Mouse (Mus musculus): ENCODE results near the gene Ppia. TPM values are rescaled to one million over a fixed set of nuclear protein-coding genes. Genes with fewer than 3 reads are reported as not detected.
A peak's percentile ranks its signal among the peaks of the same experiment; 100 is the strongest.
"Not testable (repeated sequence)": the region's sequence is repeated elsewhere in the genome, so short reads cannot be mapped to it uniquely, and the experiment has no call there.

Ppia gene
- polyA plus RNA-seq, 1 experiment from 2014 or later = 4,857 TPM

GRCm38 (mm10) chr11:6418751-6419150, 3.5 kb downstream of the Ppia start:
- Histone ChIP-seq H3K9ac (ENCODE audit: low read depth, low read length) (no peak overlapping the region), H3K27ac (replicated peaks; ENCODE audit: low read depth, low read length) (no peak overlapping the region), H3K4me1 (ENCODE audit: control insufficient read depth, insufficient read depth, low read length) (peaks cover 17% of the 10 kb centered on the region), H3K36me3 (ENCODE audit: control insufficient read depth, insufficient read depth, low read length) (peaks cover 52% of the 10 kb centered on the region), H3K27me3 (replicated peaks; ENCODE audit: control insufficient read depth, insufficient read depth, low read length) (no peaks in the 10 kb centered on the region), H3K9me3 (ENCODE audit: control insufficient read depth, low read length) (no peaks in the 10 kb centered on the region), H3K4me2 (ENCODE audit: low read depth, low read length) (peak overlapping the region; percentile 98), H3K4me3 (ENCODE audit: low read depth, low read length) (no peak overlapping the region)
- DNase-seq (ENCODE audit: low spot score) (no peak), ATAC-seq (ENCODE audit: low read depth) (no peak)
- WGBS = 87% methylated on average over 5 of the region's 5 CpGs

DNA sequence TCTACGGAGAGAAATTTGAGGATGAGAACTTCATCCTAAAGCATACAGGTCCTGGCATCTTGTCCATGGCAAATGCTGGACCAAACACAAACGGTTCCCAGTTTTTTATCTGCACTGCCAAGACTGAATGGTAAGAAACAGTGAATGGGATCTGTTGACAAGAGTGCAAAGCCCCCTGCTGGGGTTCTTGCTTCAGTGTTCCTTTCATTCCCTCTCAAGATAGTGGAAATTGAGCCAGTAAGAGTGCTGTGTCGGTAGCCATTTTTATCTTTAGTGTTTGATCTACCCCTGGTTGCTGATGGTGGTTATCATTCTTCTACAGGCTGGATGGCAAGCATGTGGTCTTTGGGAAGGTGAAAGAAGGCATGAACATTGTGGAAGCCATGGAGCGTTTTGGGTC, 3.9 kb downstream of the Ppia start:
- H3K36me3 ChIP-seq (ENCODE audit: control insufficient read depth, insufficient read depth, low read length) = peaks cover 56% of the 10 kb centered on the region
- DNase-seq (ENCODE audit: low spot score); H3K27me3 ChIP-seq (replicated peaks; ENCODE audit: control insufficient read depth, insufficient read depth, low read length); H3K4me3 ChIP-seq (ENCODE audit: low read depth, low read length); ATAC-seq (ENCODE audit: low read depth); H3K9me3 ChIP-seq (ENCODE audit: control insufficient read depth, low read length); H3K27ac ChIP-seq (replicated peaks; ENCODE audit: low read depth, low read length); H3K9ac ChIP-seq (ENCODE audit: low read depth, low read length); H3K4me2 ChIP-seq (ENCODE audit: low read depth, low read length): not testable (repeated sequence)
- 69% methylated on average over 4 of the region's 4 CpGs for WGBS
- H3K4me1 ChIP-seq (ENCODE audit: control insufficient read depth, insufficient read depth, low read length) = peaks cover 17% of the 10 kb centered on the region

DNA sequence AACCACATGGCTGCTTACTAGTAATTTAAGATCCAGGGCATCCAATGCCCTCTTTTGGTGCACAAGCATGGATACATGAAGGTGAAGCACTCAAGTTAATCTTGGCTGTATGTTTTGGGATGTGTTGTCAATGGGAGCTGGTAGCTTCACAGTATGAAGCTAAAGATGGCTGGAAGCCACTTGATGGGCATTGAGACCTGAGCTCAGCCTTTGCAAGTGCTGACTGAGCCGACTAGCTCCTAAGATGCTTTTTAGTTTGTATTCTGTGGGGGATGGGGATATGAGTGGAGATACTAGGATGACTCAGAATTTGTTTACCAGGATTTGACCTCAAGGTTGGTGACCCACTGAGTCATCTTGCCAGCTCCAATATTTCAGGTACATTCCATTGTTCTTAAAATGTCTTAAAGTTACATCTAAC, 5.0 kb downstream of the Ppia start:
- no peak for ATAC-seq (ENCODE audit: low read depth)
- peaks cover 9% of the 10 kb centered on the region for H3K4me1 ChIP-seq (ENCODE audit: control insufficient read depth, insufficient read depth, low read length)
- no peak for DNase-seq (ENCODE audit: low spot score)
- no peak overlapping the region for H3K9ac ChIP-seq (ENCODE audit: low read depth, low read length)
- H3K9me3 ChIP-seq (ENCODE audit: control insufficient read depth, low read length) = no peaks in the 10 kb centered on the region
- H3K36me3 ChIP-seq (ENCODE audit: control insufficient read depth, insufficient read depth, low read length) = peaks cover 67% of the 10 kb centered on the region
- H3K4me3 ChIP-seq (ENCODE audit: low read depth, low read length) = no peak overlapping the region
- no peak overlapping the region for H3K4me2 ChIP-seq (ENCODE audit: low read depth, low read length)
- no peak overlapping the region for H3K27ac ChIP-seq (replicated peaks; ENCODE audit: low read depth, low read length)
- WGBS = 12% methylated on average over 1 of the region's 1 CpGs
- no peaks in the 10 kb centered on the region for H3K27me3 ChIP-seq (replicated peaks; ENCODE audit: control insufficient read depth, insufficient read depth, low read length)

- H3K4me1 ChIP-seq (ENCODE audit: control insufficient read depth, insufficient read depth, low read length) = peaks cover 9% of the 10 kb centered on the region
- no peak overlapping the region for H3K27ac ChIP-seq (replicated peaks; ENCODE audit: low read depth, low read length)
- H3K27me3 ChIP-seq (replicated peaks; ENCODE audit: control insufficient read depth, insufficient read depth, low read length) = no peaks in the 10 kb centered on the region
- DNase-seq (ENCODE audit: low spot score) = no peak
- H3K9ac ChIP-seq (ENCODE audit: low read depth, low read length) = no peak overlapping the region
- no peaks in the 10 kb centered on the region for H3K9me3 ChIP-seq (ENCODE audit: control insufficient read depth, low read length)
- no peak overlapping the region for H3K4me2 ChIP-seq (ENCODE audit: low read depth, low read length)
- WGBS = 73% methylated on average over 2 of the region's 2 CpGs
- peaks cover 72% of the 10 kb centered on the region for H3K36me3 ChIP-seq (ENCODE audit: control insufficient read depth, insufficient read depth, low read length)
- no peak for ATAC-seq (ENCODE audit: low read depth)
- no peak overlapping the region for H3K4me3 ChIP-seq (ENCODE audit: low read depth, low read length)
Measured at GRCm38 (mm10) chr11:6420722-6421350, 5.6 kb downstream of the Ppia start.

DNA sequence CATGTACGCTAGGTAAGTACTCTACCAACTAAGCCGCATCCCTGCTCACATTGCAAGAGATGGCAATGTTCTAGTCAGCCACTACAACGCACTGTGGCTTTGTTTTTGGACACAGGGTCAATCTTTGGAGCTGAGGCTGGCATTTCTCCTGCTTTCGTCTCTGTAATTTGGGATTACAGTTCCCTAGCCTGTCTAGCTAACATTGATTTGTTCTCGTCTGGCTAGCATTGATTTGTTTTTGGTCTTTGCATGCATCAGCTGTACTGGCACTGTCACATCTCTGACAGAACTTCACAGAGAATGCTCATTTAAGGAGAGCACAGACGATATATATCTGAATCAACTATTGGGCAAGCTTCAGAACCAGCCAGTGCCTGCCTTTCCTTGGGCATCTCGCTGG, 14.9 kb downstream of the Ppia start:
- WGBS = 92% methylated on average over 7 of the region's 7 CpGs
- Histone ChIP-seq H3K27me3 (replicated peaks; ENCODE audit: control insufficient read depth, insufficient read depth, low read length) (no peaks in the 10 kb centered on the region), H3K4me2 (ENCODE audit: low read depth, low read length) (no peak overlapping the region), H3K4me1 (ENCODE audit: control insufficient read depth, insufficient read depth, low read length) (no peaks in the 10 kb centered on the region), H3K4me3 (ENCODE audit: low read depth, low read length) (no peak overlapping the region), H3K9ac (ENCODE audit: low read depth, low read length) (no peak overlapping the region), H3K36me3 (ENCODE audit: control insufficient read depth, insufficient read depth, low read length) (peaks cover 95% of the 10 kb centered on the region), H3K27ac (replicated peaks; ENCODE audit: low read depth, low read length) (no peak overlapping the region), H3K9me3 (ENCODE audit: control insufficient read depth, low read length) (no peaks in the 10 kb centered on the region)
- ATAC-seq (ENCODE audit: low read depth) (no peak), DNase-seq (ENCODE audit: low spot score) (no peak)

DNA sequence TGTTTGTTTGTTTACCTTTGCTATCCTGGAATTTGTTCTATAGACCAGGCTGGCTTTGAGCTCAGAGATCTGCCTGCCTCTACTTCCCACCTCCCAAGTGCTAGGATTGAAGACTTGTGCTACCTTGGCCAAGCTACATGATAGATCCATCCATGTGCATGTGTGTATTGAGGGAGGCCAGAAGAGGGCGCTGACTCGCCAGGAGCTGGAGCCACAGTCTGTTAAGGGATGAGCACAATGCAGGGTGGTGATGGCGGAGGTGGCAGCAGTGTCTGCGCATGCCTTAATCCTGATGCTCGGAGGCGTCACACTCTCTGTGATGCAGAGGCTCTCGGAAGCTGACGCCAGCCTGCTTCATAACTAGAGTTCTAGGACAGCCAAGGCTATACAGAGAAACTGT, 21.2 kb downstream of the Ppia start:
- peaks cover 79% of the 10 kb centered on the region for H3K36me3 ChIP-seq (ENCODE audit: control insufficient read depth, insufficient read depth, low read length)
- H3K9ac ChIP-seq (ENCODE audit: low read depth, low read length) = no peak overlapping the region
- WGBS = 70% methylated on average over 8 of the region's 8 CpGs
- no peaks in the 10 kb centered on the region for H3K4me1 ChIP-seq (ENCODE audit: control insufficient read depth, insufficient read depth, low read length)
- no peaks in the 10 kb centered on the region for H3K9me3 ChIP-seq (ENCODE audit: control insufficient read depth, low read length)
- H3K27ac ChIP-seq (replicated peaks; ENCODE audit: low read depth, low read length) = no peak overlapping the region
- DNase-seq (ENCODE audit: low spot score) (no peak), ATAC-seq (ENCODE audit: low read depth) (peak; percentile 60; the same call in 1 of the 2 replicates)
- no peak overlapping the region for H3K4me3 ChIP-seq (ENCODE audit: low read depth, low read length)
- no peak overlapping the region for H3K4me2 ChIP-seq (ENCODE audit: low read depth, low read length)
- H3K27me3 ChIP-seq (replicated peaks; ENCODE audit: control insufficient read depth, insufficient read depth, low read length) = no peaks in the 10 kb centered on the region

- no peaks in the 10 kb centered on the region for H3K27me3 ChIP-seq (replicated peaks; ENCODE audit: control insufficient read depth, insufficient read depth, low read length)
- H3K4me2 ChIP-seq (ENCODE audit: low read depth, low read length) = no peak overlapping the region
- no peaks in the 10 kb centered on the region for H3K9me3 ChIP-seq (ENCODE audit: control insufficient read depth, low read length)
- no peaks in the 10 kb centered on the region for H3K4me1 ChIP-seq (ENCODE audit: control insufficient read depth, insufficient read depth, low read length)
- no peak overlapping the region for H3K27ac ChIP-seq (replicated peaks; ENCODE audit: low read depth, low read length)
- no peak for ATAC-seq (ENCODE audit: low read depth)
- WGBS = 92% methylated on average over 2 of the region's 2 CpGs
- H3K36me3 ChIP-seq (ENCODE audit: control insufficient read depth, insufficient read depth, low read length) = peaks cover 70% of the 10 kb centered on the region
- H3K4me3 ChIP-seq (ENCODE audit: low read depth, low read length) = no peak overlapping the region
- H3K9ac ChIP-seq (ENCODE audit: low read depth, low read length) = no peak overlapping the region
- DNase-seq (ENCODE audit: low spot score) = no peak
Measured at GRCm38 (mm10) chr11:6437667-6438066, 22.4 kb downstream of the Ppia start.

DNA sequence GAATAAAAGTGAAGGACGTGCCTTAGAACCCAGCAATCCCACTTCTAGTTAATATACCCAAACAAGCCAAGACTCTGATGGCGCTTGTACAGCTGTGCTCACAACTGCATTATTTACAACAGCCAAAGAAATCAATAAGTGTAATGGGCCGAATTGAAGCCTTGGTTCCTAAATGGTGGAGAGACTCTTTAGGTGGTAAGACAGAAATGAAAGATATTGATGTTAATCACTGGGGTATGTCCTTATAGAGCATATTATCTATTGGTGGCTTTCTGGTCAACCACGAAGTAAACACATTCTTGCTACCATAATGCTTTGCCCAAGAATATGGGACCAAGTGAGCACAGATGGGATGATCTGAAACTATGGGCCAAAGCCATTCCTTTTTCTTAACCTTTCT, 24.9 kb downstream of the Ppia start:
- Histone ChIP-seq H3K4me2 (ENCODE audit: low read depth, low read length) (no peak overlapping the region), H3K36me3 (ENCODE audit: control insufficient read depth, insufficient read depth, low read length) (peaks cover 47% of the 10 kb centered on the region), H3K27me3 (replicated peaks; ENCODE audit: control insufficient read depth, insufficient read depth, low read length) (no peaks in the 10 kb centered on the region), H3K9me3 (ENCODE audit: control insufficient read depth, low read length) (no peaks in the 10 kb centered on the region), H3K4me1 (ENCODE audit: control insufficient read depth, insufficient read depth, low read length) (no peaks in the 10 kb centered on the region), H3K9ac (ENCODE audit: low read depth, low read length) (no peak overlapping the region), H3K27ac (replicated peaks; ENCODE audit: low read depth, low read length) (no peak overlapping the region), H3K4me3 (ENCODE audit: low read depth, low read length) (no peak overlapping the region)
- ATAC-seq (ENCODE audit: low read depth) (no peak), DNase-seq (ENCODE audit: low spot score) (no peak)
- WGBS = 89% methylated on average over 4 of the region's 4 CpGs

GRCm38 (mm10) chr11:6442566-6442965, 27.3 kb downstream of the Ppia start:
- H3K27ac ChIP-seq (replicated peaks; ENCODE audit: low read depth, low read length) = no peak overlapping the region
- H3K27me3 ChIP-seq (replicated peaks; ENCODE audit: control insufficient read depth, insufficient read depth, low read length) = no peaks in the 10 kb centered on the region
- no peak overlapping the region for H3K4me3 ChIP-seq (ENCODE audit: low read depth, low read length)
- peak overlapping the region; percentile 64; the same call in 1 of the 2 replicates for H3K4me2 ChIP-seq (ENCODE audit: low read depth, low read length)
- ATAC-seq (ENCODE audit: low read depth) = no peak
- H3K9me3 ChIP-seq (ENCODE audit: control insufficient read depth, low read length) = no peaks in the 10 kb centered on the region
- no peak for DNase-seq (ENCODE audit: low spot score)
- no peaks in the 10 kb centered on the region for H3K4me1 ChIP-seq (ENCODE audit: control insufficient read depth, insufficient read depth, low read length)
- peaks cover 27% of the 10 kb centered on the region for H3K36me3 ChIP-seq (ENCODE audit: control insufficient read depth, insufficient read depth, low read length)
- 96% methylated on average over 4 of the region's 4 CpGs for WGBS
- H3K9ac ChIP-seq (ENCODE audit: low read depth, low read length) = no peak overlapping the region

Data from embryonic facial prominence, embryonic 14.5 days (tissue).